Mouse (Mus musculus) CD4-positive, CD25-positive, alpha-beta regulatory T cell, adult 2 months (primary cell): ENCODE measurements around the gene Vnn3.

Source experiments
- DNase-seq: peaks from one replicate; pipeline ENCODE4 v3.0.0-alpha.2; 2012; ENCODE audit warnings: low read depth, low spot score

Vnn3 gene

DNA sequence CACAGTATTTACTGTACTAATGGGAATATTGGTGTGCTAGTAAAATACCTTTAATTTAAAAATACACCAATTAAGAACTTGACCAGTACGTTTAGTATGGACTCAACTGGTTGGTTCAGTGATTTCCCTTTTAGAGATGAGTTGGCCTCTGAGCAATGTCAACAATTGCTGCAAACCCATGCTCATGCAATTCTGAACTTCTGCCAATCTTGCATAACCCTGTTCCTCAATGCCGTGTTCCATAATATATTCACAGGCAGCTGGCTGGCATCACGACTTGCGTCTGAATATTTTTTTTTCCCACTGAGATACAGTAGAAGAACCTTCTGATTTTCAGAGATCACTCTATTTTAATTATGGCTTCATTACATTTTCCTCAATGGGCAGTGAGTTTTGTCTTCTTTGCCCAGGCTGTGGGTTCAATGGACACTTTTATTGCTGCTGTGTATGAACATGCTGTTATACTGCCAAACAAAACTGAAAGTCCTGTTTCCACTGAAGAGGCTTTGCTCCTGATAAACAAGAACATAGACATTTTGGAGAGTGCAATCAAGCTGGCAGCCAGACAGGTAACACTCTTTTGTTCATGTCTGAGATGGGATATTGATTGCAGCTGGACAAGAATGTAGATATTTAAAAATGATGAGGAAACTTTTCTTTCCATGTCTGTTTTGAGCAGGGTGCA is at the start of gene Vnn3:
Vnn3 (plus strand) TSS at position 235 of the 685 bp plus-strand sequence.
- no peak for DNase-seq

DNA sequence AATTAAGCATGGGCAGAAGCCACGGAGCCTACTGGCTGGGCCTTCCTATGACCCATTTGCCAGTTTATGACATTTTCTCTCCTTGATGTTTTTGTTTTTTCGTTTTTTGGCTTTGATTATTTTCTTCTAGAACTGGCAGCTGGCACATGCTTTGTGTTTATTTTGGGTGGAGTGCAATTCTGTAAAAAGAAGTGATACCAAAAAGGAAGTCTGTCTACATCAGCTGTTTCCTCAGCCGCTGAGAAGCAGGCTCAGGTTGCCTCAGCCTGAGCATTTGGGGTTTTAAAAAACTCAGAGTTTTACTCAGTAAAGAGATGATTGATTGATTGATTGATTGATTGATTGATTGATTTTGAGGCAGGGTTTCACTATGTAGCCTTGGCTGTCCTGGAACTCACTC is 48.4 kb upstream of the Vnn3 start:
- DNase-seq: no peak

DNA sequence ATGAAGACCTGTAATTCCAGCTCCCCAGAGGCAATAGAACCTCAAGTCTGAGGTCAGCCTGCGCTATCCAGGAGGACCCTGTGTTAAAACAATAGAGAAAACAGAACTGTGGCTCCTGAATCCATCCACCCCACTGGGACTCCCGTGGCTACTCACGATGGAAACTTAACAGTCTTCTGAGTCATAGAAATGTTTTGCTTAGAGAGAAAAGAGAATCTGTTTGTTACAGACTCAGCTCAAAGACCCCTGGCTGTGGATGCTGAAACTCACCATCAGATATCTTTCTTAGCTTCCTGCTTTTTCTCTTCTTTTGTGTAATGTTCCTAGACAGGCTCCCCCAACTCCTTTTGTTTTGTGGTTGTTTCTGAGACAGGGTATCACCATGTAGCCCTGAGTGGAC is 46.6 kb upstream of the Vnn3 start:
- DNase-seq: no peak

DNA sequence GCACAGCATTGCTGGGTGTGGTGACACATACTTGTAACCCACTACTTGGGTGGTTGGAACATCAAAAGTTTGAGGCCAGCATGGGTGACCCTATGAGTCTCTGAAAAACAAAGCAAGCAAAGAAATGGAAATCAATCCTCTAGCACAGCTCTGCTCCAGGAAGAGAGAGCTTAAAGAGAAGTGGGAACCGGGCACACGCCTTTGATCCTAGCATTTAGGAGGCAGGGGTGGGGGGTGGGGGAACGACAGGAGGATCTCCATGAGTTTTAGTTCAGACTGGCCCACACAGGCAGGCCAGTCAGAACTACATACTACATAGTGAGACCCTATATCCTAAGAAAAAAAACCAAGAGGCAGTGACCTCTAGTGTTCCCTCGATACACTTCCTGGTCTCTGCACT is 45.1 kb upstream of the Vnn3 start:
- no peak for DNase-seq

DNA sequence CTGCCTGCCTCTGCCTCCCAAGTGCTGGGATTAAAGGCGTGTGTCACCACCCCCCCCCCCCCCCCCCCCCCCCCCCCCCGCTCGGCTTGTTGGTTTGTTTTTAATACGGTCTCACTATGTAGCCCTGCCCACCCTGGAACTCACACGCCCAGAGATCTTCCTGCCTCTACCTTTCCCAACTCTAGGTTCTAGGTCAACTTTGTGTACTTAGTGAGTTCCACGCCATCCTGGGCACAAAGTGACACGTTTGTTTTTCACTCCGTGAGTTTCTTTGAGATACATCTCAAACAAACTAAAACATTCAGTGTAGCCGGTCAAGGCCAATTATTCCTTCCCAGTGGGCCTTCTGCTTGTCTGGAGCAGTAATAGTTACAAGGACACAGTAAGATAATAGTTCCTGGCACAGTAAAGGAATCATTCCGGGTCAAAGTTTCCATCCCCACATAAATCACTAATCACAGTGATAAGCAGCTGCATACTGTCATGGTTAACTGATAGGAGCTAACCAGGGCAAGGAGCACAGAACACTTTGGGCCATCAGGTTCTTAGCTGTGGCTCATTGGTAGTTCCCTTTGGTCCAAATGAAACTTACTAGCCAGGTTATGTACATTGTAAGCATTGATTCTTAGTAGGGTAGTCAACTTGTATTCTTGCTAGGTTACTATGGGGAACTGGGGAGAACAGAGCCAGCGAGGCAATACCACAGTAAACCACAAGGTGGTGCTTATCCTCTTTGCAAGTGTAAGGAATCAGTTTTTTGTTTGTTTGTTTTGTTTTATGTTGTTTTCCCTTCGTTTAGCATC is 39.4 kb upstream of the Vnn3 start:
- peak; percentile 81 for DNase-seq

DNA sequence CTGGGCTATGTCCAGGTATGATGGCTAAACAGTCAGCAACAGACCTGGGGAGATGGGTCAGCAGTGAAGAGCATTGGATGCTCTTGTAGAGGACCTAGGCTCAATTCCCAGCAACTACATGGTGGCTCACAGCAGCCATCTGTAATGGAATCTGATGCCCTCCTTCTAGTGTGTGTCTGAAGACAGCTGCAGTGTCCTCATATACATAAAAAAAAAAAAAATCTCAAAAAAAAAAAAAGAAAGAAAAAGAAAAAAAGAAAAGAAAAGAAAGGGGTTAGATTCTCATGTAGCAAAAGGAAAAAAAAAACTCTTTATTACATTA is 38.9 kb upstream of the Vnn3 start:
- no peak for DNase-seq

DNA sequence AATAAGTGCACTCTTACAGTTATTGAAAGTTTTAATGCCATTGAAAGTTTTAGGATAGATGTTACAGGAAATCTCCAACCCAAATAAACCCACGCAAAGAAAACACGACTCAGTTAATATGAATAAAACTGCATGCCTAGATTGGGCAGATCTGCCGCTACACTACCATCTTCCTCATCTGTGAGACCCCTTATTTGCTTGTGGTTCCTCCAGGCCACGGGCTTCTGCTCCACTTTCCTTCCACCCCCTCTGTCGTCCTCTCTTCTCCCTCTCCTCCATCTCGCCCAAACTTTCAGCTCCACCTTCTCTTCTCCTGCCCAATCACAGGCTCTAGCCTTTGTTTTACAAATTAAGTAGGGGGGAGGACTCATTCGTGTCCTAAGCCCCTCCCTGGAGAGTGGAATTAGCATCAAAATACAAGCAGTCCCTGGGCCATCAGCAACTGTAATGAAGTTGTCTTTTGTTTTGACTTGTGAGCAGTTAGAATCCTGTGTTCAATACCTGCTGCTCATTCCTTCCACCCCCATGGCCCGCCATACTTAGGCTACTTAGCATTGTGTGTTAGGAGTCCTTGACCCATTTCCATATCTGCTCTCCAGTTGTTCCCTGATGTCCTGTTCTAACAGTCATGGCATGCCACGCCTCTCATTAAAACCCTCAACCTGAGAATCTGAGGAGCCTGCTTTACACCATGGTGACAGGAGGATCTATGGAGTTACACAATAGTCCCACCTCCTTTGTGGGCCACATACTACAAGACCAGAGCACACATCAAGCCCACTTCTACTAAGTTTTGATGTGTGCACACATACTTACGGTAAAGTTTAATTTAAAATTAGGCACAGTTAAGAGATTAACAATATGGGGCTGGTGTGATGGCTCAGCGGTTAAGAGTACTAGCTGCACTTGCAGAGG is 38.2 kb upstream of the Vnn3 start:
- DNase-seq: no peak

DNA sequence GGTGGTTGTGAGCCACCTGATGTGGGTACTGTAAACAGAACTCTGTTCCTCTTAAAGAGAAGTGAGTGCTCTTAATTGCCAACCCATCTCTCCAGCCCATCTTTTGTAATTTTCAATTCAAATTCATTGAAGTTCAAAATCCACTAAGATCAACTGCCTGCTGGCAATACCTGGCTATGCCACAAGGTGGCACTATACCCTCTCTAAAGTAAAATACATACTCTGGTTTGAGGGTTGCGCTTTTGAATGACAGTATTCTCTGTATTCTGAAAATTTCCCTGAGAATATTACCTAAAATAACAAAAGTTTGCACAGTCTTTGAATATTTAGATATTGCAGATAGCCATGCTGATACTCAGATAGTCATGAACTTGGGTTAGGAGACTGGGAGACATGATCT is 36.1 kb upstream of the Vnn3 start:
- DNase-seq: peak; percentile 77

DNA sequence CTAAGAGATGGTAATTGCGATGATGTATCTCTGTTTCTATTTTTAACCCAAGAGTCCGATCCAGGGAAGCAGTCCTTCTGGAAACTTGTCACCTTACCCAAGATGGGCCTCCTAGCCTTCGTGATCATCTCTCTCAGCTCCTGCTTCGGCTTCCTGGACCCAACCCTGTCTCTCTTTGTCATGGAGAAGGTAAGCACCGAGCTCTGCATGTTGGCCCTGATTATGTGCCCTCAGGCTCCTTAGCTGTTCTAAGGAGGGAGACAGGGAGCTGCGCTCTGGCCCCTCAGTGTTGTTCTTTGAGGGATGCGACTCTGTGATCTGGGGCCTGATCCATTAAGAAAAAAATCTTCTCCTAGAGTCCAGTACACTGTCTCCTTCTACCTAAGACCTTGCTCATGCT is 35.0 kb upstream of the Vnn3 start:
- no peak for DNase-seq

DNA sequence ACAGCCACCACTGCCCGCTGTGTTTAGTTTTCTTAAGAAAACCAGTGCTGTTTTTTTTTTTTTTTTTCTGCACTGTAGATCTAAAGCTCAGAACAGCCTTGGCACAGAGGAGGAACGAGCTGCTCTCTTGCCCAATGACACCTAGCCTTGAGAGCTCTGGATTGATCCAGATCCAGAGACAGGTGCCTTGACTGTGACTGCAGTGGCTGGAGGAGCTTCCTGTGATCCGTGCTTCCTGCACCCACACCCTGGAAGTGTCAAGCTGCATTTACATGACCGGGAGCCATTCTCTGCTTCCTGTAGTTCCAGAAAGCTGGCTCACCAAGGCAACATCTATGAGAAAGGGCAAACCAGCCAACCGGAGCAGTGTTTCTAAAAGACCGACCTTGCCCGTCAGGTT is 24.7 kb upstream of the Vnn3 start:
- no peak for DNase-seq

DNA sequence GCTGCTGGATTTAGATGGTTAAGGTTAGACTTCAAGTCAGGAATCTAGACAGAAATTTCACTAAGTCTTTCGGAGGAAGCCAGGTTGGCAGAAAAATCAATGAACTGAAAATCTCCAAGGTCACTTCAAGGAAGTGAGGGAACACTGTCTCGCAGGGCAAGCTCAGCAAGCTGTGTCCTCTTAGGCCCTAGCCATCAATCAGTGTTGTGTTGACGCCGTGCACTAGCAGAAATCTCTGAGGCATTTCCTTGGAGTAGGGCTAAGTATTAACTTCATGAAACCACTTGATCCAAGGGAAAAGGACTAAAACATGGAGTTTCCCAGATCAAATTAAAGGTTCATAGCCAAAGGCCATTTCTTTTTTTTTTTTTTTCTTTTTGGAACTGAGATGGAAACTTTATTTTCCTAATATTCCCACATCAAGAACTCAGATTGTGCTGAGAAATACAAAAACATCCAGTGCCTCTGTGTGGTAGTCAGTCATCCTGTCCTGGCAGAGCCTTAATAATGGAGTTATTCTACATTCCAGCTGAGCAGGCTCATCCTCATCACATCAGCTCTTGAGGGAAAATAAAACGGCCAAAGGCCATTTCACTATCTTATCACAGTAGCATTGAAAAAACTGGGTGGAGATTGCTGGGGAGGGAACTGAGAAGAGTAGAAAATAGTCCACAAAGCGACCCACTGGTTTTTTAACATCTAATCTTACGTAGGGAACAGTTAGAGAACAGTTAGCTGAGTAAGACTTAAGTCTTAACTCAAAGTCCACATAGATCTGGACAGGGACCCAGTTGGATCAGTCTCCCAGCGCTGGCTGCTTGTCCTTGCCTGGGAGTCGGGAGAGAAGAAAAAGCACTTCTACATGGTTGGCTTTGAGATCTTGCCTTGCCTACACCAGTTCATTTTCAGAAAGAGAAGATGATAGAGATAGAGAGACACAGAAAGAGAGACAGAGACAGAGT is 15.0 kb upstream of the Vnn3 start:
- no peak for DNase-seq

DNA sequence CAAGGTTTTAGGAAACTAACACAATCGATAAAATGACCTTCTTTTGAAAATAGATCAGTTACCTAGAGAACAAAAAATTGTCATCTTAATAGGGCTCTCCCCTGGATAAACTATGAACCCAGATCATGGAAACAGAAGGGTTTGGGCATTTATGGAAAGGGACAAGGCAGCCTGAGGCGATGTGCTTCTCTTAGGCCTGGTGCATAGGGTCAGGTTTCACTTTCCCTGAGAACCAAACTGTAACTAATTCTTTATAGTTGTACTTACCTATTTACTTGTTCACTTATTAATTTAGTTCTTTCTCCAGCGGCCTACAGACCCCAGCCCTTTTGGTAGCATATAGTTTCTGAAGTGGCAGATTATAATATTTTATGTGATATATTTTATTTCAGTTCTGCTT is 14.1 kb upstream of the Vnn3 start:
- no peak for DNase-seq

DNA sequence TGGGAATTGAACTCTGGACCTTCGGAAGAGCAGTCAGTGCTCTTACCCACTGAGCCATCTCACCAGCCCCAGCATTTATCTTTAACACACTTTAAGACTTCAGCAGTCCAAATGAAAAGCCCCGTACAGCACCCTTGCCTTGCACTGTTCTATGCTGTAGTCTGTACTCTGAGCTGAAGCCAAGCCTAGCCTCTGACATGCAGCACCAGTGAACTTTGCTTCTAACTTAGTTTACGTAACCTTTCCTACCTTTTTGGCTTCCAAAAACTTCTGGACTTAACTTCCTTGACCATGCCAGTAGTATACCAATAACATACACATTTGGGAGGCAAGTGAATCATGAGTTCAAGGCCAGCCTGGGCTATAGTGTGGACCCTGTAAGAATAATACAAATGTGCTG is 12.4 kb upstream of the Vnn3 start:
- DNase-seq: no peak

DNA sequence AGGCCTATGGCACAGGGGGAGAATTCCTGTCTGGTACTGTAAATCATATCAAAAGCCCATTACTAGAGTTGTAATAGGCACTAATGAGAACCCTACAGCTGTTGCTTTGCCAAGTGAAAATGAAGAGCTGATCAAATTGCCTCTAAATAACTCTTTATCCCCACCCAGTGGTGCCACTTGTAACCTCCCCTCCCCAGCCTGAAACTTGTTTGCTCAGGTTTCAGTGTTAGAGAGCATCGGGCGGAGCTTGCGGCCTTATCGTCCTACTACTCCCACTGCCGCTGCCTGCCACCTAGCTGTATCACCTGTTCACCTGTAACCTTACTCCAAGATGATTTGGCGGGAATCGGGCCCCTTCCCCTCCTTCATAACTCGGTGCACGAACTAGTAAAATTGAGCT is 11.9 kb upstream of the Vnn3 start:
- DNase-seq: no peak

DNA sequence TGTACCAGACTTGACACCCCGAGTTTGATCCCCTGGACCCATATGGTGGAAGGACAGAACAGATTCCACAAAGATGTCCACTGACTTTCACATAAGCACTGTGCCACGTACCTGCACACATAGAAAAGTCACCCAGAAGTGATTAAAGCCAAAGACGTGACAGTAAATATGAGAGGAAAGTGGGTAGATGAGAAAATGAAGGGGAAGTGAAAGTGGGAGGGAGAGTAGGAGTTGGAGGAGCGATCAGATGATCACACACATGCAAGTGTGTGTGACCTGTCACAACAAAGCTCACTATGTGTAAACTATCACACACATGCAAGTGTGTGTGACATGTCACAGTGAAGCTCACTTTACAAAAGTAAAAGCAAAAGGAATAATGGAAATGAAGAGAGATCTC is 10.8 kb upstream of the Vnn3 start:
- no peak for DNase-seq

DNA sequence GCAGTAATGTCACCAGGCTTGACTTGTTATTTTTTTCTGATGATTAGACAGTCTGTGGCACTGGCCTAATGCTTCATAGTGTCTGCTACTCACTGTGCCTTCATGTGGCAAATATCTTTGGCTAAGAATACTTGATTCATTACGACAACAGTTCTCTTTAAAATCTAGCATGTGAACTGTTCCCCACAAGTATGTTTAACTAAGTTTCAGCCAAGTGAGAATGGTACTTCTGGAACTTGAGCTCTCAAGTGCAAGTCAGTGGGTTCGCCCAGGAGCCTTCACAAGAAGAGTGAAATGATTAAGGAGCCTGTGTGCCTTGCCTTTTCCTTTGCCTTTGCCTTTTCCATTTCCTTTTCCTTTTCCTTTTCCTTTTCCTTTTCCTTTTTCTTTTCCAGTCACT is 834 bp downstream of the Vnn3 start:
- DNase-seq: no peak

DNA sequence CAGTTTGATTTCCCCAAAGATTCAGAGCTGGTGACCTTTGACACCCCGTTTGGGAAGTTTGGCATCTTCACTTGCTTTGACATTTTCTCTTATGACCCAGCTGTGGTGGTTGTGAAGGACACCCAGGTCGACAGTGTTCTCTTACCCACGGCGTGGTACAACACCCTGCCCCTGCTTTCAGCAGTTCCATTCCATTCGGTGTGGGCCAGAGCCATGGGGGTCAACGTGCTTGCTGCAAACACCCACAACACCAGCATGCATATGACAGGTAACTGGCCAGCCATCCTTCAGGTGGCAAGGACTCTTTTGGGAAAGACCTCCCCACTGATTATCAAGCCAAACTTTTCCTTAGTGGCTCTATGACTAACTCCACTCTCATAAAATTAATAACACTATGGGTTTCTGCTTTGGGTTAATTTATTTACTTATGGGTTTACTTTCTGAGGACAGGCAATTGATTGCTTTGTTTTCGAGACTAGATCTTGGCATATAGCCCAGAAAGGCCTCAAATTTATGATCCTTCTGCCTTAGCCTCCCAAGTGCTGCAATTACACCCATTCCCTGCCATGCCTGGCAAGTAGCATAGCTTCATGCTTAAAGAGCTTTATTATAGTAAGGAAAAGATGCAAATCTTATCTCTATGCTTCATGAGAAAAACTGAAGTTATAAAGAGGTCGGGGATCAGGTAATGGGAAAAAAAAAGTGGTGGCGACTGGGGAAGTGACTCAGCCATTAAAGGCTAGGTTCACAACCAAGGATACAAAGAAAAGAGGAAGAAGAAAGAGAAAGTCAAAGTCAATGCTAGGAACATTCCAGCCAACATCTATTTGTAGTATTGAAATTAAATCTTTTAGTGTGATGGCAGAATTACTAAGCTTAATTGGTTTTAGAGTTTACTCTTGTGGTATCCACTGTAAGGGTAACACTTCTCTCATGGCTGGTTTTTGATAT is 13.4 kb downstream of the Vnn3 start:
- DNase-seq: no peak

DNA sequence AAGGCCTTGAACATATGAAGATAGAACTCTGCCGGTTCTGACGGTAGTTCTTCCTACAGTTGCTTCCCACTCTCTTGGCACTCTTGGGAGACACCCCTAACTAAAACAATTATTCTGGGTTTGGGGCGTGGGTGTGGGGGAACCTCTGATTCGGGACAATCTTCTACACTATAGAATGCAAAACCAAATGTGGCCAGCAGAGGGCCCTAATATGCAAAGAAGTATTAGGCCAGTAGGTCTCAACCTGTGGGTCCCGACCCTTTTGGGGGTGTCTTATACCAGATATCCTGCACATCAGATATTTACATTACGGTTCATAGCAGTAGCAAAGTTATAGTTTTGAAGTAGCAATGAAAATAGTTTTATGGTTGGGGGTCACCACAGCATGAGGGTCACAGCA is 29.4 kb downstream of the Vnn3 start:
- peak; percentile 7 for DNase-seq

DNA sequence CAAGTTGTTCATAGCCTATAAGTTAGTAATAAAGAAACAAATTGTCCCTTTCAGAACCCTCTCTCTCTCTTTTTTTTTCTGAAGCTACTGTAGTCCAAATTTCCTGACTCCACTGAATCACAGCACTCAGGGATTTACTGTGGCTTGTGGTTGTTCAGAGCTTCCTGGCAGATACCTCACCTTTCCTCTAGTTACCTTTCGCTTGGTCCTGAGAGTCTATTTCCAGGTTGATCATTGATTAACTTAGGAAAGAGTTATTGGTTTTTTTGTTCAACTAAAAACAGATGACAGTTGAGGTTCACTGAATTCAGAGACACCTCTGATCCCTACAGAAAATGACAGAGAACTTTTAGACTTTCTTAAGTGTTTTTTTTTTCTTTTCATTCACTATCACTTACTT is 33.6 kb downstream of the Vnn3 start:
- no peak for DNase-seq

DNA sequence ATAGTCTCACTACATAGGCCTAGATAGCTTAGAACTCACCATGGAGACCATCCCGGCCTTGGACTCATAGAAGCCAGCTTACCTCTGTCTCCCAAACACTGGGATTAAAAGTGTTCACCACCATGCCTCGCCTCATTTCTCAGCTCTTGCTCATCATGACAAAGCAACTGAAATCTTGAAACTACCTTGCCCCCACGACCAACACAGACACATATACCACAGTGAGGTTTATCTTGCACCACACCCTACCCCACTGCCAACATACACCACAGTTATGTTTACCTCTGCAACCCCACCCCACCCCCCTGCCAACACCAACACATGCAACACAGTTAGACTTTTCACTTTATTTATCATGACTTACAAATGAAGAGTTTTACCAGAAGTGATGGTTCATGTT is 34.8 kb downstream of the Vnn3 start:
- no peak for DNase-seq
